Mouse (Mus musculus): ENCODE measurements around the gene Izumo2. TPM values are rescaled to one million over a fixed set of nuclear protein-coding genes. Genes with fewer than 3 reads are reported as not detected.
A peak's percentile ranks its signal among the peaks of the same experiment; 100 is the strongest.
"Not testable (repeated sequence)": the region's sequence is repeated elsewhere in the genome, so short reads cannot be mapped to it uniquely, and the experiment has no call there.

Gene Izumo2
- polyA plus RNA-seq, 1 experiment from 2014 or later, result not detected

DNA sequence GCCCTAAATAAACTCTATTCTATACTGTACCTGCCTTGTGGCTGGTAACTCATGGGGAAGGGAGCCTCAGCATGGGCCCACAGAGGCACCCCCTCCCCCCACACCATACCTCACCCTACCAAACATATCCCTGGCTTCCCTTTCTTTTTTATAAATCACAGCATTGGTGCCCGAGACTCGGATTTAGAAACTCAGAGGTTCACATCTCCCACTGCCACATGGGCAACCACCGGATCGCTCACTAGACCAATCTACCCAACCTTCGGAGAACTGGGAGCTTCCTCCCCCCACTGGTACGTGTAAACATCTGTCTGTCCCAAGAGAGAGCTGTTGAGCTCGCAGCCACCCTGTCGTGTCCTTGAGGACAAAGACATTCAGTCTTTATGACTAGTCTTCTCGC, 35.7 kb downstream of the Izumo2 start:
- no peaks in the 10 kb centered on the region for H3K36me3 ChIP-seq (ENCODE audit: insufficient read depth, low read length)
- DNase-seq (ENCODE audit: low spot score) (no peak), ATAC-seq (no peak)
- 49% methylated on average over 9 of the region's 9 CpGs for WGBS
- TF ChIP-seq CTCF (IDR thresholded peaks at IDR 0.05), result no peak
- TF ChIP-seq EP300 (IDR thresholded peaks at IDR 0.05), result no peak
- H3K9me3 ChIP-seq (ENCODE audit: low read length), result no peaks in the 10 kb centered on the region
- no peaks in the 10 kb centered on the region for H3K27me3 ChIP-seq (replicated peaks; ENCODE audit: insufficient read depth, low read length)
- H3K9ac ChIP-seq (replicated peaks; ENCODE audit: low read depth), result no peak overlapping the region
- no peak overlapping the region for H3K27ac ChIP-seq (ENCODE audit: low read length)
- no peak overlapping the region for H3K4me2 ChIP-seq (replicated peaks; ENCODE audit: low read depth, low read length)
- H3K4me1 ChIP-seq (ENCODE audit: insufficient read depth, low read depth, low read length), result peaks cover 5% of the 10 kb centered on the region; the same call in 1 of the 2 replicates
- no peak overlapping the region for H3K4me3 ChIP-seq (ENCODE audit: low read depth, low read length)

DNA sequence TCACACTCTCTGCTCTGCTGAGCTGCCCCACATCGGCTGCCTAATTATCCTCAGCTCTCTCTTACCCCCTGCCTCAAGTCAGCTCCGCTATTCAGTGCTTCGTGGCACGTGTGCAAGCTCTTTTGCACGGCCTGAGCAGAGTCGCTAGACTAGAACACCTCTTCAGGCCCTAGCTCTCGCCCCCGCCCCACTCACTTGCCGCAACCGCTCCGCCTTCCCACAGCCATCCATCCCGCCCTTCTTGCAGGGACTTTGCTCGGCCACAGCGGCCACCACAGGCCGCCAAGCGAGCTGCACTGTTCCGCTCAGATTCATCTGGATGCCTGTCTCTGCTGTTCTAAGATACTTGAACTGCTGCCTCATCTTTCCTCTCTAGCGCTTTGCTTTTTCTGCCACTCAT, 36.5 kb downstream of the Izumo2 start:
- WGBS, result under 1% methylated on average over 18 of the region's 18 CpGs
- Histone ChIP-seq H3K4me3 (ENCODE audit: low read depth, low read length) (0 out of 2 replicates have a peak overlapping the region, but pooled peaks have one; percentile 8), H3K27me3 (replicated peaks; ENCODE audit: insufficient read depth, low read length) (no peaks in the 10 kb centered on the region), H3K36me3 (ENCODE audit: insufficient read depth, low read length) (no peaks in the 10 kb centered on the region), H3K9ac (replicated peaks; ENCODE audit: low read depth) (no peak overlapping the region), H3K4me1 (ENCODE audit: insufficient read depth, low read depth, low read length) (peaks cover 5% of the 10 kb centered on the region; the same call in 1 of the 2 replicates), H3K9me3 (ENCODE audit: low read length) (no peaks in the 10 kb centered on the region), H3K27ac (ENCODE audit: low read length) (no peak overlapping the region), H3K4me2 (replicated peaks; ENCODE audit: low read depth, low read length) (peak overlapping the region; percentile 57)
- peak; percentile 91 for DNase-seq (ENCODE audit: low spot score)
- no peak for TF ChIP-seq EP300 (IDR thresholded peaks at IDR 0.05)
- peak; percentile 89 for TF ChIP-seq CTCF (IDR thresholded peaks at IDR 0.05)
- peak; percentile 46 for ATAC-seq

DNA sequence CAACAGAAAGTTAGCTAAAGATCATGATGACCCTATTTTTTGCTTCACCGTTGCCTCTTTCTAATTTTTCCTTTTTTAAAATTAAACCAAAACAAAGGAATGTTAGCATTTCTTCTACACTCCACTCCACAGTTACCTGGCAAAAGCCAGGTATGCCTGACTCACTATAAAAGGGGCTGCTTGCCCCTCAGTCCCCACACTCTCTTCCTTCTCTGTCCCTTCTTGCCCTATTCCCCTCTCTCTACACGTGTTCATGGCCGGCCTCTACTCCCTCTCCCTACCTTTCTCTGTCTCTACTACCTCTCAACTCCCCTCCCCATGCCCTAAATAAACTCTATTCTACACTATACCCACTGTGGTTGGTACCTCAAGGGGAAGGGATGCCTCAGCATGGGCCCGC, 38.6 kb downstream of the Izumo2 start:
- 62% methylated on average over 4 of the region's 4 CpGs for WGBS
- peaks cover 2% of the 10 kb centered on the region; the same call in 1 of the 2 replicates for H3K36me3 ChIP-seq (ENCODE audit: insufficient read depth, low read length)
- TF ChIP-seq CTCF (IDR thresholded peaks at IDR 0.05) (no peak), EP300 (IDR thresholded peaks at IDR 0.05) (no peak)

DNA sequence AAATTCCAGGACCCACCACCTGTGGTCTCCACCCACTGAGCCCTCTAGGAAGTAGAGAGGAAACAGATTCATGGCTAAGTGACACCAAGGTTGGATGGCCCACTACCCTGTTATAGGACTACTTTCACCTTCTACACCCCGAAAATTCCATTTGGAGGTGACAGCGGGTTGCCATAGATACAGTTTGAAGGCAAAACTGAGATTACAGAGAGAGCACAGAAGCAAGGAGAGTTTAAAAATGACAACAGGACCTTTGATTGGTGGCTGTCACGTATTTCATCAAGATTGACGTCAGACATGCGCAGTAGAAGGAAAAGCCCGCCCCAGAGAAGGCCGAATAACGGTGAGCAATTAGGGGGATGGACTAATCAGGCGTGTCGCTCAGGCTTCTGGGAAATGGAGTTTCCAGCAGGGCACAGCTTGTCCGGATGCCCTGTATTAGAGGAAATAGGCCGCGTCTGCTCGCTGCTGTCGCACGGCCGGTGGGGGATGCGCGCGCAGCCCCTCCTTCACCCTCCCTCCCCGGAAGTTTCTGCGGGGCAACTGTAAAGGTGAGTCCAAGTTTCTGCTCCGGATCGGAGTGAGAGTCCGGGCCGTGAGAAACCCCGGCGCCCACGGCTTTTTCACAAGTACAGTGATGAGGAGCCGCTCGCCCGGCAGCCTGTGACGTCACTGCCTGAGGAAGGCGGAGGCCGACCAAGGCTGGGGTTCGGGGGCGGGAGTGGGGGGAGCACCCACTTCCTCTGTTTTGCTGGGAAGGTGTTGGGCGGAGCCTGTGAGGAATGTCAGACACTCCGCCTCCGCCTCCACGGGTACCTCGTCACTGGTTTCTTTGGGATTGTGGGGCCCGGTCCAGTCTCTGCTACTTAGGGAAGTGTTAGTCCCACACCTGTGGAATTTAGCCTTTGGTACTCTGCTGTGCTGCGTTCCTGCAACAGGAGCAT, 39.8 kb downstream of the Izumo2 start, which contains the start of gene Vrk3:
Vrk3 (plus strand) TSS at position 313 of the 944 bp plus-strand sequence.
- TF ChIP-seq CTCF (IDR thresholded peaks at IDR 0.05) (0 out of 2 replicates have a peak, but pooled peaks have one; percentile 1), EP300 (IDR thresholded peaks at IDR 0.05) (peak; percentile 39)
- Histone ChIP-seq H3K9ac (replicated peaks; ENCODE audit: low read depth) (peak within 1 kb of the TSS; percentile 66), H3K27me3 (replicated peaks; ENCODE audit: insufficient read depth, low read length) (no peaks in the 10 kb centered on the region), H3K4me1 (ENCODE audit: insufficient read depth, low read depth, low read length) (peaks cover 5% of the 10 kb centered on the region; the same call in 1 of the 2 replicates), H3K4me3 (ENCODE audit: low read depth, low read length) (peak within 1 kb of the TSS; percentile 69), H3K4me2 (replicated peaks; ENCODE audit: low read depth, low read length) (peak within 1 kb of the TSS; percentile 62), H3K9me3 (ENCODE audit: low read length) (no peaks in the 10 kb centered on the region), H3K27ac (ENCODE audit: low read length) (peak within 1 kb of the TSS; percentile 93), H3K36me3 (ENCODE audit: insufficient read depth, low read length) (peaks cover 5% of the 10 kb centered on the region; the same call in 1 of the 2 replicates)
- under 1% methylated on average over 44 of the region's 44 CpGs for WGBS
- ATAC-seq, result peak; percentile 98
- peak; percentile 100 for DNase-seq (ENCODE audit: low spot score)

More for the DNA sequence above, 38.6 kb downstream of the Izumo2 start:
- Histone ChIP-seq H3K4me3 (ENCODE audit: low read depth, low read length) (no peak overlapping the region), H3K4me2 (replicated peaks; ENCODE audit: low read depth, low read length) (no peak overlapping the region), H3K27ac (ENCODE audit: low read length) (no peak overlapping the region), H3K27me3 (replicated peaks; ENCODE audit: insufficient read depth, low read length) (no peaks in the 10 kb centered on the region), H3K4me1 (ENCODE audit: insufficient read depth, low read depth, low read length) (peaks cover 5% of the 10 kb centered on the region; the same call in 1 of the 2 replicates), H3K9ac (replicated peaks; ENCODE audit: low read depth) (no peak overlapping the region), H3K9me3 (ENCODE audit: low read length) (no peaks in the 10 kb centered on the region)
- no peak for DNase-seq (ENCODE audit: low spot score)
- ATAC-seq, result no peak

DNA sequence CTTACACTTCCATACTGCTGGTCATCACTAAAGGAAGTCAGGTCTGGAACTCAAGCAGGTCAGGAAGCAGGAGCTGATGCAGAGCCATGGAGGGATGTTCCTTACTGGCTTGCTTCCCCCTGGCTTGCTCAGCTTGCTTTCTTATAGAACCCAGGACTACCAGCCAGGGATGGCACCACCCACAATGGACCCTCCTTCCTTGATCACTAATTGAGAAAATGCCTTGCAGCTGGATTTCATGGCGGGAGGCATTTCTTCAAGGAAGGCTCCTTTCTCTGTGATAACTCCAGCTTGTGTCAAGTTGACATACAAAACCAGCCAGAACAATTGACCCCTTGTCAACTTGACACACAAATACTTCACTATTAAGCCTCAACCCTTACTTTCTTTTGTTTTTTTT, 42.4 kb downstream of the Izumo2 start, which contains the start of gene Zfp473:
Zfp473 (minus strand) TSS at position 101 of the 400 bp plus-strand sequence.
- ATAC-seq; DNase-seq (ENCODE audit: low spot score); H3K4me1 ChIP-seq (ENCODE audit: insufficient read depth, low read depth, low read length); H3K27me3 ChIP-seq (replicated peaks; ENCODE audit: insufficient read depth, low read length); H3K27ac ChIP-seq (ENCODE audit: low read length); H3K9me3 ChIP-seq (ENCODE audit: low read length); H3K4me3 ChIP-seq (ENCODE audit: low read depth, low read length); H3K9ac ChIP-seq (replicated peaks; ENCODE audit: low read depth); H3K4me2 ChIP-seq (replicated peaks; ENCODE audit: low read depth, low read length): not testable (repeated sequence)
- H3K36me3 ChIP-seq (ENCODE audit: insufficient read depth, low read length), result peaks cover 19% of the 10 kb centered on the region; the same call in 1 of the 2 replicates
- WGBS, result 86% methylated on average over 1 of the region's 1 CpGs

DNA sequence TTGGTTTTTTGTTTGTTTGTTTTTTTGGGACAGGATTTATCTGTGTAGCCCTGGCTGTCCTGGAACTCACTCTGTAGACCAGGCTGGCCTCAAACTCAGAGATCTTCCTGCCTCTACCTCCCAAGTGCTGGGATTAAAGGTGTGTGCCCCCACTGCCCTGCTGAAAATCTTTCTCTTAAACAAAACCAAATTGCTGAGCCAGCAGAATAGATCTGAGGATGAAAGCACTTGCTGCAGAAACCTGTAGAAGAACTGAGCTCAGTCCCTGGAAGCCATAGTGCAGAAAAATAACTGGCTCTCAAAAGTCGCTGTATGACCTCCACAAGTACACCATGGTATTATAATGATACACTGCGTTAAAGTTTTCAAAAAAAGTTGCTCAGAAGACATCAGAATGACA, 48.6 kb downstream of the Izumo2 start:
- 81% methylated on average over 2 of the region's 2 CpGs for WGBS
- Histone ChIP-seq H3K9ac (replicated peaks; ENCODE audit: low read depth) (no peak overlapping the region), H3K27ac (ENCODE audit: low read length) (no peak overlapping the region), H3K9me3 (ENCODE audit: low read length) (no peaks in the 10 kb centered on the region), H3K4me2 (replicated peaks; ENCODE audit: low read depth, low read length) (no peak overlapping the region), H3K36me3 (ENCODE audit: insufficient read depth, low read length) (peaks cover 49% of the 10 kb centered on the region; the same call in 1 of the 2 replicates), H3K4me1 (ENCODE audit: insufficient read depth, low read depth, low read length) (no peaks in the 10 kb centered on the region), H3K4me3 (ENCODE audit: low read depth, low read length) (no peak overlapping the region), H3K27me3 (replicated peaks; ENCODE audit: insufficient read depth, low read length) (no peaks in the 10 kb centered on the region)
- no peak for DNase-seq (ENCODE audit: low spot score)
- no peak for ATAC-seq
- TF ChIP-seq CTCF (IDR thresholded peaks at IDR 0.05), result no peak
- TF ChIP-seq EP300 (IDR thresholded peaks at IDR 0.05), result no peak
